Mouse (Mus musculus) kidney, postnatal 0 days (tissue): ENCODE data around the gene Gprc5b. TPM values are rescaled to one million over a fixed set of nuclear protein-coding genes. Genes with fewer than 3 reads are reported as not detected.

Experiments
- ATAC-seq: fragments of 200-750 bp; cut with Nextera tagmentation; replicated peaks from 2 replicates; pipeline ENCODE4 v1.8.0; 2017; ENCODE audit warnings: low read depth, moderate number of reproducible peaks, moderate TSS enrichment, moderate library complexity; ENCODE audit not compliant: low FRiP score
- DNase-seq: peaks from one replicate; pipeline ENCODE4 v3.0.0-alpha.2; 2016; ENCODE audit warnings: low spot score
- H3K27ac ChIP-seq: fragments of 300-500 bp; sonication (generic); 2 replicates; pipeline ENCODE4 v1.5.1; 2014; ENCODE audit warnings: mild to moderate bottlenecking
- H3K27me3 ChIP-seq: fragments of 300-500 bp; sonication (generic); 2 replicates; pipeline ENCODE4 v1.6.1; 2014; ENCODE audit warnings: low read length, mixed read lengths; ENCODE audit not compliant: insufficient read depth
- H3K36me3 ChIP-seq: fragments of 300-500 bp; sonication (generic); 2 replicates; pipeline ENCODE4 v1.6.1; 2014; ENCODE audit warnings: low read length, mixed read lengths; ENCODE audit not compliant: insufficient read depth
- H3K4me1 ChIP-seq: fragments of 300-500 bp; sonication (generic); replicated peaks from 2 replicates; pipeline ENCODE4 v1.6.1; 2014; ENCODE audit warnings: antibody characterized with exemption, low read length, mixed read lengths; ENCODE audit not compliant: insufficient read depth
- H3K4me2 ChIP-seq: fragments of 300-500 bp; sonication (generic); 2 replicates; pipeline ENCODE4 v1.6.1; 2014; ENCODE audit warnings: mild to moderate bottlenecking, low read length, moderate library complexity, mixed read lengths
- H3K4me3 ChIP-seq: fragments of 300-500 bp; sonication (generic); replicated peaks from 2 replicates; pipeline ENCODE4 v1.5.1; 2014; ENCODE audit warnings: low read depth, low read length
- H3K9ac ChIP-seq: fragments of 300-500 bp; sonication (generic); 2 replicates; pipeline ENCODE4 v1.6.1; 2014; ENCODE audit warnings: low read depth, low read length
- H3K9me3 ChIP-seq: fragments of 300-500 bp; sonication (generic); replicated peaks from 2 replicates; pipeline ENCODE4 v1.6.1; 2016; ENCODE audit warnings: low read length, inconsistent platforms, mixed read lengths
- CTCF ChIP-seq: IDR thresholded peaks from 2 replicates; pipeline ENCODE4 v1.5.1; 2016; ENCODE audit warnings: antibody characterized with exemption, low read depth, mild to moderate bottlenecking, moderate library complexity
- WGBS: fragments of 180-500 bp; shearing (Covaris S2); extraction: QIAGEN DNeasy Blood & Tissue Kit; methylation state at CpG from one replicate; pipeline ENCODE4 v1.1.7; 2014; 5-methylcytosine and 5-hydroxymethylcytosine counted together
- polyA plus RNA-seq: library from polyadenylated mRNA; unstranded; fragments of >200 nt; fragmentation: Nextera tagmentation; extraction: Ambion mirVana; gene quantifications from 2 replicates; pipeline ENCODE4 v1.2.1, GENCODE M21; 2015

The Gprc5b gene
- polyA plus RNA-seq: 4.1 and 4.5 TPM in 2 replicates

DNA sequence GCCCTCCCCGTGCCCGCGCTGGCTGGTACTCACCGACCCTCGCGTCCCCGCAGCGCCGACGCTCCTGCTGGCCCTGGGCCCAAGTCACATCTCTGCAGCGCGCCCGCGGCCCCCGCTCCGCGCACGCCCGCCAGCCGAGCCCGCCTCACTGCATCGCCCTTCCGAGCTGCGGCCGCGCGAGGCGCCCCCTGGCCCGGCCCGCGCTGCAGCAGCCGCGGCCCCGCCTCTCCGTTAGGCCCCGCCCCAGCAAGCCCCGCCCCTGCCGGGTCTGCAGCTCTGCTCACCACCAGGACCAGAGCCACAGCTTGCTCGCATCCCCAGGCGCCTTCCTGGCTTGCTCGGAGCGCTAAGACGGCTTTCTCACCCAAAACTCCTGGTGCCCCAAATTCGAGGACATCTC is at the start of gene Gprc5b:
Gprc5b (minus strand) TSS at position 205 of the 400 bp plus-strand sequence.
- peak; percentile 91 for DNase-seq
- peak within 1 kb of the TSS; percentile 97 for H3K4me2 ChIP-seq
- H3K4me3 ChIP-seq: peak within 1 kb of the TSS; percentile 58
- peak within 1 kb of the TSS; percentile 74 for H3K9ac ChIP-seq
- no peaks in the 10 kb centered on the region for H3K36me3 ChIP-seq
- H3K27me3 ChIP-seq: no peaks in the 10 kb centered on the region
- no peaks in the 10 kb centered on the region for H3K9me3 ChIP-seq
- H3K27ac ChIP-seq: peak within 1 kb of the TSS; percentile 11; the same call in 1 of the 2 replicates
- peaks cover 23% of the 10 kb centered on the region; the same call in 1 of the 2 replicates for H3K4me1 ChIP-seq
- WGBS: under 1% methylated on average over 30 of the region's 44 CpGs
- peak; percentile 26; the same call in 1 of the 2 replicates for TF ChIP-seq CTCF
- peak; percentile 91 for ATAC-seq

DNA sequence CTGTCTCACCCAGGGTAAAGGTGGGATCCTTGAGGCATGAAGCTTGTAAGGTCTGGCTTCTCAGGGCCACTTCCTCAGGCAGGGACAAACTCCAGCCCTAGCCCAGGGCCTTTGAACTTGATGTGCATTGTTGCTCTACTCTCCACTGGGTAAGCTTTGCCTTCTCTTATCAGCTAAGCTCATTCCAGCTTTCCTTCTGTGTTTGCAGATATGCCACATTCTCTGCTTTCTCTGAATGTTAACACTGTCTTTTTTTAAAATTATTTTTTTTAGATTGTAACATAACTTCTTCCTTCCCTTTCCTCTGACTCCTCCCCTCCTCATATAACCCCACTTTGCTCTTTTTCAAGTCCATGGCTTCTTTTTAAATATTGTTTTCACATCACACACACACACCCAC is 46.5 kb upstream of the Gprc5b start:
- DNase-seq: no peak
- Histone ChIP-seq H3K4me1 (no peaks in the 10 kb centered on the region), H3K4me2 (no peak overlapping the region), H3K9ac (no peak overlapping the region), H3K27ac (no peak overlapping the region), H3K36me3 (no peaks in the 10 kb centered on the region), H3K4me3 (no peak overlapping the region), H3K9me3 (no peaks in the 10 kb centered on the region), H3K27me3 (no peaks in the 10 kb centered on the region)
- no peak for ATAC-seq
- TF ChIP-seq CTCF: no peak

DNA sequence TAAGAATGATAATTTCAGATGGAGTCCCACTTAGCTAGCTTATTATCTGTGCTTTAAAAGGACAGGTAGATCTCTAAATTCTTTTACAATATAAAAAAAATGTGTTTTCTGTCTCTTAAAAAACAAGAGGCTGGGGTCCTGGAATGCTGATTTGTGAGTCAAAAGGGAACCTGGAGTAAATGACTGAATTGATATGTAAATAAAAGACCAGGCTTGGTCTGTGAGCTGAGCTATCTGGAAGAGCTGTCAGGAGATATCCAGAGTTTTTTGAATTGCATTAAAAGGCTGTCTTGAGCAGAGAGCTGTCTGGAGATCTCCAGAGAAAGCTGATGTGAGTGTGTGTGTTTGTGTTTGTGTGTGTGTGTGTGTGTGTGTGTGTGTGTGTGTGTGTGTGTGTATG is 42.6 kb upstream of the Gprc5b start:
- ATAC-seq: no peak

DNA sequence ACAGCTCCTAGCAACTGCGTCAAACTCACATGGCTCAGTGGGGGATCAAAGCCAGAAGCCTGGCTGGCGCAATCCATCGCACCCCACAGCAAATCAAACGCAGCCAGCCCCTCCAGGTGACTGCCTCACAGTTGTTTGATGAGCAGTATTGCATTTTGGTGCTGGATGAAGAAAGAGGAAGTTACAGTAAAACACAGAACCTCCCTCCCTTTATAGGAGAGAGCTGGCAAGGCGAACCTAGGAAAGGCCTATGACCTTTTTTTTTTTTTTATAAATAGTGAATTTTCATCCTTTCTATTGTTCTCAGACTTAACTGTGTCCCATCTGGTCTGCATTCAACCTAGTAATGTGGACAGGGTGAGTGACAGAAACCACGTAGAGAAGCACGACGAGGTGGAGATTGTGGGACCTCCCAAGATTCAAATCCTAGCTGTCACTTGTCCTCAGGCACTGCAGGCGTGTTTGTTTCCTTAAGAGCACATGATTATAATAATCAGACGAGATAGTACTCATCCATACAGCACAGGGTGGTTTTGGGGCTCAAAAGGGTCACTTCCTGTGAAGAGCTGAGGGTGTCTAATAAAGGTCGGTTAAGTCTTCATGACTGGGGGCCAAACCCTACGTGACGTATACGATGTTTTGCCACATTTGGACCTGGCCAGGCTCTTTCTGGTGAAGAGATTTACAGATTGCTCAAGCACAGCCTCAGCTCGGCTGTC is 39.4 kb upstream of the Gprc5b start:
- Histone ChIP-seq H3K4me1 (no peaks in the 10 kb centered on the region), H3K9me3 (no peaks in the 10 kb centered on the region), H3K27ac (no peak overlapping the region), H3K4me3 (no peak overlapping the region), H3K27me3 (no peaks in the 10 kb centered on the region), H3K9ac (no peak overlapping the region), H3K4me2 (no peak overlapping the region), H3K36me3 (no peaks in the 10 kb centered on the region)
- 61% methylated on average over 15 of the region's 15 CpGs for WGBS
- TF ChIP-seq CTCF: no peak
- DNase-seq (no peak), ATAC-seq (no peak)

More for the DNA sequence above, 42.6 kb upstream of the Gprc5b start:
- Histone ChIP-seq H3K9me3 (no peaks in the 10 kb centered on the region), H3K36me3 (no peaks in the 10 kb centered on the region), H3K4me2 (no peak overlapping the region), H3K4me1 (no peaks in the 10 kb centered on the region), H3K27me3 (no peaks in the 10 kb centered on the region), H3K4me3 (no peak overlapping the region), H3K27ac (no peak overlapping the region), H3K9ac (no peak overlapping the region)
- TF ChIP-seq CTCF: no peak
- DNase-seq: no peak

DNA sequence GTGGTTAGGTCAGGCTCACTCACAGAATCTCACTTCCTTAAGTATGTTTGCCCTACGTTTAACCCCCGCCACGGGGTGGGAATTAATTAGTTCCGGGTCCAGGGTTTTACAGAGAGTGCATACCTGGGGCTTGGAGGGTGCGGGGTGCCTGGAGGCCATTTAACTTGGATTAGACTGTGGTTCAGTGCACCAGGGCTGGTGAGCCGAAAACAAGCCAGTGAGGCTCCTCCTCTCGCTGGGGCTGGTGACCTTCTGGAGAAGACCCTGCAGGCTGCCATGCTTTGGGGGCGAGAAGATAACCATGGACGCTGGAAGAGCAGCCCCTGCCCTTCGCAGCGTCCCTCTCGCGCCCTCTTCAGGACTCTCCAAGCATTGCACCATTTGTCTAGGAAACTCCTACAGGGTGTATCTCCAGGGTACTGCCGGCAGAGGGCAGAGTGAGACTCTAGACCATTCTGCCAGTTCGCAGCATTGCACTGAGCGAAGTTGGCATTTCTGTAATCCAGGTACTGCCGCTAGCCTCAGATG is 28.4 kb upstream of the Gprc5b start:
- peak; percentile 43 for DNase-seq
- H3K27me3 ChIP-seq: no peaks in the 10 kb centered on the region
- 23% methylated on average over 17 of the region's 17 CpGs for WGBS
- no peak overlapping the region for H3K9ac ChIP-seq
- TF ChIP-seq CTCF: peak; percentile 90
- H3K27ac ChIP-seq: peak overlapping the region; percentile 58; the same call in 1 of the 2 replicates
- H3K9me3 ChIP-seq: no peaks in the 10 kb centered on the region
- H3K4me1 ChIP-seq: no peaks in the 10 kb centered on the region
- 0 out of 2 replicates have a peak overlapping the region, but pooled peaks have one; percentile 23 for H3K4me2 ChIP-seq
- H3K4me3 ChIP-seq: no peak overlapping the region
- no peaks in the 10 kb centered on the region for H3K36me3 ChIP-seq
- peak; percentile 83 for ATAC-seq

DNA sequence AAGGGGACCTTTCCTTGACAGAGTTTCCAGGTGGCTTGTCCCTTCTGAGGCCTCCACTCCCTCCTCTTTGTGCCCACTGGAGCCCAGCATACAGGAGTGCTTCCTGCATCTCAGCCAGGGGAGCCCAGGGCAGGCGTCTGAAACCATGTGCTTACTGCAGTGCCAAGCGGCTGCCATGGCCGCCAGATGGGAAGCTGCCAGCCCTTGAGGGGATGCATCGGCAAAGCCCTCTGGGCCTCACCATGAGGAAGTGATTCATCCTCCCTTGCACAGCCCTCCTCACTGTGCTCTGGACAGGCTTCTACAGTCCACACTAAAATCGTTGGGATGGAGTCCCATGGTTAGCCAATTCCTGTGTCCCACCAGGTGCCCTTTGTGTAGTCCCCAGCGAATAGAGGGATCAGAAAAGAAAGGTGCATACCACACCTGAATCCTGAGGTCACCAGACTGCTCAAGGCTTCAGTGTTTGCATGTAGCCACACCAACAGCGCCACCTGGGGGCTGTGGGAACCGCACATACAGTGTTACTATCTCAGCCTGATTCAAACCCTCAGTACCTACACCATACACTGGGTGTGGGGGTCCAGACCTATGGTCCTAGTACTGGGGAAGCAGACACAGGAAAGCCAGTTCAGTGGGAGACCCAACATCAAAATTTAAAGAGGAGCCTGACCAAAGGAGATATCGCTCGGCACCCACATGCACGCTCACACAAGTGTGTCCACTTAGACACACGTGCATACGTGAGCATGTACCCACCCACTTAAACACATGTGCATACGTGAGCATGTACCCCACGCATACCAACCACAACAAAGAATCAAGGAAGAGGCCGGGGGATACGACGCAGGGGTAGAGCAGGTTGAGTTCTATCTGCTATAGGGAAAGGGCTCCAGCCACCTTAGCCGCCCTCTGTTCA is 27.5 kb upstream of the Gprc5b start:
- no peaks in the 10 kb centered on the region for H3K4me1 ChIP-seq
- H3K27me3 ChIP-seq: no peaks in the 10 kb centered on the region
- H3K9ac ChIP-seq: no peak overlapping the region
- H3K9me3 ChIP-seq: no peaks in the 10 kb centered on the region
- TF ChIP-seq CTCF: peak; percentile 68
- ATAC-seq (peak; percentile 37; the same call in 1 of the 2 replicates), DNase-seq (peak; percentile 38)
- WGBS: 72% methylated on average over 19 of the region's 19 CpGs
- no peak overlapping the region for H3K4me2 ChIP-seq
- no peaks in the 10 kb centered on the region for H3K36me3 ChIP-seq
- no peak overlapping the region for H3K4me3 ChIP-seq
- peak overlapping the region; percentile 58; the same call in 1 of the 2 replicates for H3K27ac ChIP-seq
